Mouse (Mus musculus) retina, postnatal 7 days (tissue): ENCODE data around the gene Cybc1.
A peak's percentile ranks its signal among the peaks of the same experiment; 100 is the strongest.

Experiments used
- DNase-seq: peaks from one replicate; pipeline ENCODE4 v3.0.0-alpha.2; 2012; ENCODE audit warnings: low read depth, low spot score

Cybc1 gene

DNA sequence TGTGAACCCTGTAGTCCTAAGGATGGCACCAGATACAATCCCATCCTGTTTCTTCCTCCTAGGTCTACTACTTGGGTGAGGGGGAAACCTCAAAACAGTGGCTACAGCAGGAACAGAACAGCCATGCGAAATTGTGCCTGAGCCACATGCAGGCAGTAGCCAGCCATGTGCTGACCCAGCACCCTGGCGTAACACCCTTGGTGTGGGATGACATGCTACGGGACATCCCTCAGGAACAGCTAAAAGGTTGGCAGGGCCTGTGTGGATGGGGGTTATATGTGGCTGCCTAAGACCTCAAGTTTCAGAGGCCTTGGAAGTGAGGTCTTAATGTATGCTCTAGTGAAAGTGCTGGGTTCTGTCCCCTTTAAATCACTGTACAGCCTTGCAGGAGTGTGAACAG lies 12.3 kb downstream of the Cybc1 start:
- DNase-seq, result no peak

GRCm38 (mm10) chr11:121204161-121205006 lies 24.7 kb downstream of the Cybc1 start, which contains the start of the genes Hexdc and Ogfod3:
Gene Hexdc, plus strand, starts transcription at chr11:121204433.
Gene Ogfod3, minus strand, starts transcription at chr11:121204711.
- DNase-seq, result peak; percentile 94

DNA sequence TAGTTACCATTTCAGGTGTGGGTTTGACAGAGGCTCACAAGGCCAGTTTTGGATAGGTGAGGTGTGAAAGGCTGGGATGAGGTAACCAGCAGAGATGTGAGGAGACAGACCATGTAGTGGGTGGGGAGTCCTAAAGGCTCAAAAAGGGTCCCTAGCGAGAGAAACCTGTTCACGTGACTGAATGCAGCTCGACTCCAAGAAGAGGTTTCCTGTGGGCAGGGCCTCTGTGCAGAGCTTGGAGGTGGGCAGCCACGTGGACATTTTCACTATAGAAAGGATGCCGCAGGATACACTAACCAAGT lies 25.3 kb downstream of the Cybc1 start:
- DNase-seq, result no peak

DNA sequence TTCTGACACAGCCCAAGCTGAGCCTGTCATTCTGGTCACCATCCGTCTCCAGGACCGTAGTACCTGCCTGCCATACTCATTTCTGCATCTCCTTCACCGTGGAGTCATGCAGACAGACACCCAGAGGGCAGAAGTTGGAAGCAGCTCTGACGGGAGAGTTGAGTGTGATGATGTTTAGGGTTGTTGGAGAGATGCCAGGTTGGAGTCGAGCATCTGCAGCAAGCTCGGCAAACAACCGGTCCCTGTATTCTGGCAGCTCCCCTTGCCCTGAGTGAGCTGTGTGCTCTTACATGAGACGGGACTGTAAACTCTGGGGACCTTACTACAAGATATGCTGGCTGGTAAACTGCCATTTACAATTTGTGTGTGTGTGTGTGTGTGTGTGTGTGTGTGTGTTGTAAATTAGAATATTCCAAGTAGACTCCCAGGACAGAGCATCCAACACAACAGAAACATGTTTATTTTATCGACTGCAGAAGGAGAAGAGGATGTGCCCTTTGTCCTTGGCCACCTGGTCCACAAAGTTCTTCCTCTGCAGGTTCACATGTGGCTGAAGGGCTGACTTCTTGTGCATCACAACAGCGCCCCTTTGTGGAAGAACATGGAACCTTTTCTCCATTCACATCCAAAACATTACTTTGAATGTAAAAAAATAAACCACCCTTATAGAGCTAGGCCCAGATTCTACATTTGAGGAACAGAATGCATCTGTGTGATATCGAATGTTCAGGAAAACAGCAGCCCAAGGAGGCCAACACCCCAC lies 27.5 kb downstream of the Cybc1 start:
- peak; percentile 3 for DNase-seq

DNA sequence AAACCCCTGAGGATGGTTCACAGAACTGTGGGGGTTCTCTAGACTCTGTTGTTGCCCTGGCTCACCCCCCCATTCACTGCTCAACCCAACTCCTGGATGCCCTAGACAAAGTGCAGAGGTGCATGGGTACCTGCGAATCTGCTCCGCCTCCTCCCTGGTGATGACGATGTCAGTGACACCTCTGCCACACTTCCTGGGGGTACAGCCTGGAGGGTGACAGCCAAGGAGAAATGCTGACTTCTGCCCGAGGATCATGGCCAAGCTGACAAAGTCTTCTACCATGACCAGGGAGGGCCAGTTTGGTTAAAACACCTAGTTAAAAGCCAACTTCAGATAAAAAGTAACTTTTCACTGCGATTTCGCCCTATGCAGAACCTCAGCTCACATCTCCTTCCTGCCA lies 28.3 kb downstream of the Cybc1 start:
- no peak for DNase-seq

DNA sequence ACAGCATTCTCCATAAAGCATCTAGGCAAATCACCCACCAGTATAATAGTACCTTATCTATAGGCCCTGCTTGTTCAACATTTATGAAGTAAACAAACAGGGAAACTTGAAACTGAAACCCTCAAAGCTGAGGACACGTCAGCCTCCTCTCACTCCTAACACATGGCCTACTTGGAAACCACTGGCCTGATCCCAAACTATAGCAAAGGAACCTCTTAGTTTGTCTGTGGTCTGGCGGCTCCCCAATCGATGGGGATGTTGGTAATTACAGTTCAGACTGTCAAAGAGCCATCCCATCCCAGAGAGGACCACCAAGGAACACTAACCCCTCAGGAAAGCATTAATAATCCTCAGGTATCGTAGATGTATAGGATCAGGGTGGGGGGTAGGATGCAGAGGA lies 29.3 kb downstream of the Cybc1 start:
- DNase-seq, result no peak

DNA sequence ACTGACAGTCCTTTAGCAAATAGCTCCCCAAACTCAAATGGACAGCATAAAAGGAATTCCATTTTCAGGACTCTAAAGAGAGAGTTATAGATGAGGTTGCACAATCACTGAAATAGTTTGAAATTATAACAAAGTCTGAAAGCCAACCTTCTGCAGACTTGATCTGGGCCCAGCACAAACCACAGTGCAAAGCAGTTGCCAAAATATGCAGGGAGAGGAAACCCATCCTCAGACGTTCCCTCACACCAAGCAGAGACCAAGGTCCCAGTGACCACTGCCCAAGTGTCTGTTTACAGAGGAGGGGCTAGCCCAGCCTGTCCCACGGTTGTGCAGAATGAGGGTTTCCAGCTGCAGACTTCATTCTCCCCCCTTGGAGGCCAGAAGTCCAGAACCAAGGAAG lies 30.5 kb downstream of the Cybc1 start:
- DNase-seq, result no peak

GRCm38 (mm10) chr11:121193415-121193814 lies 35.7 kb downstream of the Cybc1 start:
- DNase-seq, result no peak

DNA sequence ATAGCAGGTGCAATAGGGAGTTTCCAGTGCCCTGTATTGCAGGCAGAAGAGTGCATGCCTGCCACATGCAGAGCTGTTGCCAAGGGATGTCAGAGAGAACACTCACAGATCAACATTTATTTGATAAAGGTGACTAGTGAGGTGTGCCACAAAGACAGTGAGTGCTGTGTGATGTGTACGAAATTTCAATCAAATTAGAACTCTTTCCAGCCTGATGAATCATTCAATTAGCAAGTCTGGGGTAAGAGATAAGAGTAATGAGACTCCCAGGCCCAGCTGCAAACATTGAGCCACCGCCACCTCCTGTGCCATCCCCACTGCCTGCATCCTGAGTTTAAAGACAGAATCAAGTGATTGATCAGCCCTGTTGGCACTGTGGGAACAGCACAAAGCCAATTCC lies 36.4 kb downstream of the Cybc1 start:
- DNase-seq, result no peak

DNA sequence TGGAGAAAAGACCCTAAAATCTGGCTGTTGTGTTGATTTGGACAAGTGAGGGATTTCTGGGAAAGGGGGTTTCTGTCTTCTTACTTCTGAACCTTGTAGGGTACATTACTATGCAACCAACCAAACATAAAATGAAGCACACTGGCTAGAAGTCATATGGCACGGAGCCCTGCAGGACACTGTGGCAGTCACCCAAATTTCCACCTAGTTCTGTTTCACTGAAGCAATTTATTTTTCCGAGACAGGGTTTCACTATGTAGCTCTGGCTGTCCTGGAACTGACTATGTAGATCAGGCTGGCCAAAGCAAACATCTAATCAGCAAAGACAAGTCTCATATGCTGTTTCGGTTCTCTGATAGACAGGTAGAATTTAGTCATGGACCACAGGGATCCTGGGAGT lies 39.4 kb downstream of the Cybc1 start:
- no peak for DNase-seq

GRCm38 (mm10) chr11:121176285-121177270 lies 52.5 kb downstream of the Cybc1 start:
- DNase-seq, result peak; percentile 54

GRCm38 (mm10) chr11:121174234-121174633 lies 54.9 kb downstream of the Cybc1 start:
- no peak for DNase-seq

DNA sequence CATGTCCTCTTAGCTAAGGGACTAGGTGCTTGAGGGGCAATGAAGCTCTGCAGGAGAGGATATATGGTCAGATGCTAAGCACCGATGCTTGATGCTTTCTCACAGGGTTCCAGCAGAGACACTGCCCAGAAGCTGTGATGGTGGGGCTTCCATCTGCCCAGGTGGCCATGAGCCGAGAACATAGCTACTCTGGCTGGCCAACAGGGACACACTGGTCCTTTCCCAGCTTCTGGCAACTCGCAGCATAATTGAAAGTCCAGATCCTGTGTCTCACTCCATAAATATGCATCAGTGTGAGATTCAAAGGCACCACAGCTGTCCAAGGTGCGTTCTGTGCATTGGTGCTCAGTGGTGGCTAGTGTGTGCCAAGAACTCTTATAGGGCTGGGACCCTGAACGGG lies 55.9 kb downstream of the Cybc1 start:
- no peak for DNase-seq
